Mouse (Mus musculus): ENCODE results near the gene Rhoh. TPM values are rescaled to one million over a fixed set of nuclear protein-coding genes. Genes with fewer than 3 reads are reported as not detected.

Rhoh gene
- total RNA-seq, 2 experiments from 2014 or later: 0.86 to 0.92 TPM

DNA sequence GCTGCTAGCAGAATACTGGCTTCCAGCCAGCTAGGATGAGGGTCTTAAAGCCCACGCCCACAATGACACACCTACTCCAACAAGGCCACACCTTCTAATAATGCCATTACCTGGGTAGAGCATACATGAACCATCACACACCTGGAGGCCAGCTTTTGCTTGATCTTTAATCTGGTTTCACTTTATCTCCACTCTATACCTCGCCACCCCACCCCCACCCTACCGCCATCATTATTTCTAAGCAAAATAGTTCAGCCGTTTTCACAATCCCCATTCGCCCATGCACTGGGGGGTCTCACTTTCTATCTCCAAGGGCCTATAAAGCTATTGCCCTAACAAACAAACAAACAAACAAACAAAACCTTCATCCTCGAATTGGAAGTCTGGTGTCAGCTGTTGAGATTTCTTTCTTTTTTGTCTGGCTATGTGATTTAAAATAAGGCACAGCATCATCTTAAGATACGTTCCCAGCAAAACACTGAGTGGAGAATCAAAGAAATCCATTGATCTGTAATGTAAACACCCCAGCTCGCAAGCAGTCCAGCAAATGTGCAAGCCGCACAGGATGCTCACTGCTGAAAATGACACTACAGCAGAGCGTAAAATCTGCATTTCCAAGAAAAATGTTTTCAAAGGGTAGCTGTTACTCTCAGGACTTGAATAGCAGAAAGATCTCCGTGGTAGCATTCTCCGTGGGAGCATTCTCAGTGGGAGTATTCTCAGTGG is 59.9 kb downstream of the Rhoh start:
- intact Hi-C loops (cut with DNase I): no loop called here
- no peak for DNase-seq

DNA sequence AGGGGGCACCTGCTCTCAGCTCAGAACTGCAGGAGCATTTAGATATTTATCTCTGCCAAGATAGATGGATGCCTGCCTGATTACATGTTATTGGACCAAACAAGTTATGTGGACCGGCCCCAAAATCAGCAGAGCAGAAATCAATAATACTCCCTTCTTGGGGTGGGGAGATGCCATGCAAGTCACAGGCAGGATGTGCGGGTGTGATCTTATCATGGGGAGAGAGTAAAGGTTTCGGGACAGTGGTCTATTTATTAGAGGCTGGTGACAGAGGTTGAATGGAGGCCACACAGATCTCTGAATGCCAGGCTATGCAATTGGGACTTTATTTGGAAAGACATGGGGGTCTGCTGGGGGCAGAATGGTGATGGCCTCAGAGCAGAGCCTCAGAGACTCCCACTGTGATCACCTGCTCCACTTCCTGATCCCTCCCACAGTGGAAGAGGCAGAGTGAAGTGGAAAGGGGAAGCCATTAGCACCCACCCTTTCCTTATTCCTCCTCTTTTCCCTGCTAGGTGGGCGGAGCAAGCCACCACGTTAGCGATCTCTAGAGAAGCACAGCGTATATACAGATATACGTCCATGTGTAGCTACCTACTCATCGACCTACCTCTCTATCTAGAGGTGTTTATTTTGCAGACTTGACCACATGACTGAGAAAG is 60.6 kb downstream of the Rhoh start:
- intact Hi-C loops (cut with DNase I): no loop called here
- DNase-seq: no peak

DNA sequence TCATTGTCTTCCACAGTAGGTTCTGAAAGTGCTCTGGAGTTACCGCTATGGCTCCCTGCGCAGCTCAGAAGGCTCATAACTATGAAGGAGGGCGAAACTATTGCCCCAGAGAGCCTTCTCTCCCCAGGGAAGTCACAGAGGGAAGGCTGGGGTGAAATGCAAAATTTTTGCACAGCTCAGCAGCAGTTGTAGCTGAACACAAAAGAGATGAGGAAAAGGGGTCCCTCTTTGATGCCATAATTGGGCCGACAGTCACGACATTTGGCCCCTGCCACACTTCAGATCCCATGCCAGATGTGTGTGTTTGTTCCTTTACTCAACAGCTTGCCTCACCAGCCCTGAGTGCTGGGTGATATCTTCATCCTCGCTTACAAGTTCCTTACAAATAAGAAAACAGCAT is 65.7 kb downstream of the Rhoh start:
- DNase-seq: no peak
- intact Hi-C loops (cut with DNase I): no loop called here

DNA sequence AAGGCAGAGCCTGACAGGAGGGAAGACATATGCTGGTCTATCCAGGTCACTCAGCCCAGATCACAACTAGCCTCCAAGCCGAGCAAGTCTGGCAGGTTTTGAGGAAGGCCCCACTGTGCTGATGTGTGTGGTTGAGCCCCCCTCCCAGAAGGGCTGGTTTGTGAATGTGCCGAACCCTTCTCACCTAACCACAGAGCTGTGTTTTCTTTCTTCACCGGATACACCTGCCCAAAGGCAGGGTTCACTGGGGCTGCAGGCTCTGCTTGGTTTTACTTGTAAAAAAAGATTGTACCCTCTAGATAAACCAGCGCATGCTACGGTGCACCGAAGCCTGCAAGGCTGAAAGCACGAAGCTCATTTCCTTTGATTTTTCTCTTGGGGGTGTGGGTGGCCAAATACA is 68.1 kb downstream of the Rhoh start:
- DNase-seq: no peak
- intact Hi-C loops (cut with DNase I): no loop called here

DNA sequence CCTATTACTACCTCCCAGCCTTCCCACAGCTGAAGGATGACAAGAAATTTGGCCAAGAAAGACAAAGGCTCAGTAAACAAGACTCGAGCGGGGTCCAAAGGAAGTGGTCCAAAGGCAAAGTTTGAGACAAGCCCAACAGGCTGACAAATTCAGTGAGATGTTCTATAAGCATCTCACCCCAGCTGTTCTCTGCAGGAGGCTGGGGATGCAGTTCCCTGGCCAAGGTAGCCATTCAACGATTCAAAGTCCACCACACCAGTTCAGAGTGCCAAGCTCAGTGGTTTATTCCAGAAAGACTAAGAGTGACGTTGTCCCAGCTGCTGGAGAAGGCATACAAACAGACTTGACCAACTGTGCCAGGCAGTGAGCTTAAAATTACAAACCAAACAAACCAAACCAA is 69.2 kb downstream of the Rhoh start:
- intact Hi-C loops (cut with DNase I): loop anchor here (10.0 kb wide), 1 partner anchor 225 kb away; no protein-coding TSS in a partner anchor
- no peak for DNase-seq

DNA sequence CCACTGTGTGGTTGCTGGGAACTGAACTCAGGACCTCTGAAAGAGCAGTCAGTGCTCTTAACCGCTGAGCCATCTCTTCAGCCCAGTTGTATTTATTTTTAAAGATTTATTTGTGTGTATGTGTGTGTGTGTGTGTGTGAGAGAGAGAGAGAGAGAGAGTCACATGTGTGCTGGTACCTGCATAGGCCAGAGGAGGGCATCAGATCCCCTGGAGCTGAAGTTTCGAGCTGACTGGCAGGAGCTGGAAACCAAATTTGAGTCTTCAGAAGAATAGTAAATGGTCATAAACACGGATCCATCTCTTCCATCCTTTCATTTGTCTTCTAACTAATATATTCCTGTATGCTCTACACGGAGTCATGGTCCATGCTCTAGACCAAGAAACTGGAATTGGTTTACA is 72.2 kb downstream of the Rhoh start:
- no peak for DNase-seq
- intact Hi-C loops (cut with DNase I): loop anchor here (10.0 kb wide), 1 partner anchor 228 kb away; no protein-coding TSS in a partner anchor

DNA sequence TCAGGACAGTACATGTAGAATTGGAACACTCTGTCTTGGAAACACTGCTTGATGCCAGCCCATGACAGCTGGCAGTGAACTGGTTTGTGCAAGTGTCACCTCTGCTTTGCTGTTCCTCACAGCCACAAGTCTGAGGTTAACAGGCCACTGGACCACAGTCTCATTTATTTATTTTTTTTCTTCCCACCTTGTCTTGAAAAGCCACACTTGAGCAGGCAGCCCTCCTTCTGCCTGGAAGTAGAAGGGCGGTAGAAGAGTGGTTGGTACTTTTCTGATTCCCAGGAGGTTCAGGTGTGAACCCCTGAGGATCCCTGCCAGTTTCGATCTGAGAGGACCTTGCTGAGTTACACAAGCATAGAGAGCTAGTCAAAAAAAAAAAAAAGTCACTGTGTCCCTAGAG is 72.8 kb downstream of the Rhoh start:
- no peak for DNase-seq
- intact Hi-C loops (cut with DNase I): loop anchor here (10.0 kb wide), 1 partner anchor 229 kb away; no protein-coding TSS in a partner anchor

DNA sequence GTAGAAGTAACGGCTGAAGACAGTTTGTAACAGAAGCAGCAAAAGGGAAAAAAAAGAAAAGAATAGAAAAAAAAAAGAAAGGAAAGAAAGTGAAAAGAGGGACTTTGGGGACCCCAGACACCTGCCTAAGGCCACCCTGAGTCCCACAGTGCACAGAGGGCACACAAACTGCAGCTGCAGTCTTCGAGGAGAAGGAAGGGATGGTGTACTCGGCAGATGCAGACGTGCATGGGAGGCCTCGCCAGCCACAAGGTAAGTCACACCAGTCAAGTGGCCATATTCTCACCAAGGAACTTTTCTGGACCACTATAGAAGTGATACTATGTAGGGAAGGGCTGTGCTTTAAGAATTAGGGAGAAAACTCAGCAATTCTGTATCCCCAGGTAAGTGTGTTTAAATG is 73.8 kb downstream of the Rhoh start, which contains the start of gene Chrna9:
TSS of gene Chrna9 (plus strand) at position 139 of the 400 bp plus-strand sequence.
- intact Hi-C loops (cut with DNase I): loop anchor here (5.0 to 10.0 kb wide), 2 partner anchors 162 to 230 kb away; no protein-coding TSS in a partner anchor

DNA sequence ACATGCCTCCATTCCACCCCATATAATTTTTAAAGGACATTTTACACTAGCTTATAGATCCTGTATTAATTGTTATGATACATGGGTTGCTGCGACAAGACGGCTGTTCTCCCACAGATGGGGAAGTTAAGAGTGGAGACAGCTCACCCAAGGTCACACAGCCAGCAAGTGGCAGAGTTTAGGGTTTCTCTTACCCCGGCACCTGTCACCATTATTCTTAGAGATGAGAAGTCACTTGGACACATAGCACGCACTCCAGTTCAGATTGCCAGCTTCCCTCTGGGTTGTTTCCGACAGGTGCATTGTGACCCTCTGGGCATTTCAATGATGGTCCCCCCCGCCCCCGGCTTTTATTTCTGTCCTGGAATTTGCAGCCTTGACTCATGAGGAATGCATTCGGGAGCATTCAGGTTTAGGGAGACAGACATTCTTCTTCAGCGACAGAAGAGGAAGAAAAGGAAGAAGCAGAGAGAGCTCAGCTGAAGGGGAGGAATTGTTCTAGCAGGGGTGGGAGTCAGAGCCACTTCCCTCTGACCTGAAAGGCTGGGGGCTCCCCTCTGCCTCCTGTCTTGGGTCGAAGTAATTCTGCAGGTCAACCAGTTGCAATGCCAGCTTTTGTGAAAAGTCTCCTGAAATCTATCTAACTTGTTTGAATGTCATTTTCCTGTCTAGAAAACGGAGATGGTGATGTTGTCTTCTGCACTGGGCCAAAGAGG is 76.2 kb downstream of the Rhoh start:
- intact Hi-C loops (cut with DNase I): loop anchor here (5.0 to 10.0 kb wide), 2 partner anchors 165 to 232 kb away; no protein-coding TSS in a partner anchor
- DNase-seq: no peak

More for the DNA sequence above, 73.8 kb downstream of the Rhoh start, which contains the start of gene Chrna9:
- no peak for DNase-seq

DNA sequence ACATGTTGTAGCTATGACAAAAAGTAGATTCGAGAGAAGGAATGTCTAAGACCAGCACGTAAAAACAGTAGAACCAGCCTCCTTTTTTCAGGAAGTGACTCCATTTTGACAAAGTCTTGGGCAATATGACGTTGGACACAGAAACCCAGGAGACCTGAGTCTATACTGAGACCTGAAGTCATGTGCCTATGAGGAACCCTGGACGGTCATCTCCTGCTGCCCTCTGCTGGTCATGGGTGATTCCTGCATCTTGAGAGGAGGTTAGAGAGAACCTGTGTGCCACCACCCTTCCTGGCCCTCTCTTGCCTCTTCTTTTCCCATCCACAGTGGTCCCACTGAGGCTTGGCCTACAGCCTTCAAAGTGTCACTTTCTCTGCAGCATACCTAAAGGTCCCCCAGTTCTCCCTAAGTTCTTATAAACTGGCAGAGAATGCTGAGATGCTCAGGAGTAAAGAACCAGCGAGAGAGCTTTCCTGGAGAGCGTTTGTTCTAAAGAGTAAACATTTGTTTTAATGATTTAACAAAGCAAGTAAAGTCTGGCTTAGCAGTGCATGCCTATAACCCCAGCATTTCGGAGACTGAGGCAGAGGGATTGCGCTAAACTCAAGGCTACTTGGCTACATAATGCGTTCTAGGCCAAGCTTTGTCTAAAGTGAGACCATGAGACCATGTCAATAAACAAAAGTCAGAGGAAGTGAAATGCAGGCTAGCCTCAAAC is 77.1 kb downstream of the Rhoh start:
- intact Hi-C loops (cut with DNase I): loop anchor here (1.0 to 10.0 kb wide), 3 partner anchors 115 to 233 kb away; no protein-coding TSS in a partner anchor
- DNase-seq: peak; percentile 87 to 92

DNA sequence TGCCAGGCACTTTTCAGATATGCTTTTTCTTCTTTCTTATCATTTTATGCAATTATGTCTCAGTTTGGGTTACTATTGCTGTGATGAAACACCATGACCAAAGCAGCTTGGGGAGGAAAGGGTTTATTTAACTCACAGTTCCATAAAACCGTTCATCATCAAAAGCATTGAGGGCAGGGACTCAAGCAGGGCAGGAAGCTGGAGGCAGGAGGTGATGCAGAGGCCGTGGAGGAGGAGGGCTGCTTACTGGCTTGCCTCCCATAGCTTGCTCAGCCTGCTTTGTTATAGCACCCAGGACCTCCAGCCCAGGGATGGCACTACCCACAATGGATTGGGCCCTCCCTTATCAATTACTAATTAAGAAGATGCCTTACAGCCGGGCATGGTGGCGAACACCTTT is 80.1 kb downstream of the Rhoh start:
- intact Hi-C loops (cut with DNase I): no loop called here
- DNase-seq: no peak

Other genes starting within 250 kb of the Rhoh start
- gene Pds5a, start 162.9 kb upstream of the Rhoh start, total RNA-seq (2021): 10 to 100 TPM; 66.2 to 75.7 TPM
- gene N4bp2, start 97.7 kb upstream of the Rhoh start, total RNA-seq (2021): 10 to 100 TPM; 27.6 to 28.3 TPM
- gene Chrna9, start 73.7 kb downstream of the Rhoh start, total RNA-seq (2021): under 1 TPM in 1 of 2 experiments, not detected in 1; 0.55 TPM
- not detected for gene 9130230L23Rik, start 143.1 kb downstream of the Rhoh start, total RNA-seq (2021)